Mouse (Mus musculus) ES-Bruce4 (cell line): ENCODE measurements around the gene Tmbim6.

Experiments used
- CTCF ChIP-seq: IDR thresholded peaks from one replicate; pipeline ENCODE4 v1.8.1; 2011; ENCODE audit warnings: low read depth, low read length
- EP300 ChIP-seq: IDR thresholded peaks from 2 replicates; pipeline ENCODE4 v1.6.1; 2011; ENCODE audit warnings: low read depth, low read length; ENCODE audit not compliant: insufficient read depth

GRCm38 (mm10) chr15:99364921-99365320 lies 27.8 kb upstream of the Tmbim6 start:
- no peak for TF ChIP-seq CTCF
- no peak for TF ChIP-seq EP300
